Mouse (Mus musculus) hindbrain, postnatal 0 days (tissue): ENCODE measurements around the gene Mcrip1. TPM values are rescaled to one million over a fixed set of nuclear protein-coding genes. Genes with fewer than 3 reads are reported as not detected.

Source experiments
- ATAC-seq: fragments of 200-750 bp; cut with Nextera tagmentation; 2 replicates; pipeline ENCODE4 v1.8.0; 2017; ENCODE audit warnings: mild to moderate bottlenecking, moderate TSS enrichment, moderate library complexity
- DNase-seq: peaks from one replicate; pipeline ENCODE4 v3.0.0-alpha.2; 2015; ENCODE audit warnings: low spot score
- H3K27ac ChIP-seq: fragments of 300-500 bp; sonication (generic); 2 replicates; pipeline ENCODE4 v1.5.1; 2014; ENCODE audit warnings: mild to moderate bottlenecking
- H3K27me3 ChIP-seq: fragments of 300-500 bp; sonication (generic); 2 replicates; pipeline ENCODE4 v1.6.1; 2014; ENCODE audit warnings: low read length, mixed read lengths; ENCODE audit not compliant: insufficient read depth
- H3K36me3 ChIP-seq: fragments of 300-500 bp; sonication (generic); 2 replicates; pipeline ENCODE4 v1.6.1; 2014; ENCODE audit warnings: low read length, mixed read lengths; ENCODE audit not compliant: insufficient read depth
- H3K4me1 ChIP-seq: fragments of 300-500 bp; sonication (generic); 2 replicates; pipeline ENCODE4 v1.6.1; 2014; ENCODE audit warnings: antibody characterized with exemption, low read length, mixed read lengths; ENCODE audit not compliant: insufficient read depth
- H3K4me2 ChIP-seq: fragments of 300-500 bp; sonication (generic); 2 replicates; pipeline ENCODE4 v1.6.1; 2014; ENCODE audit warnings: low read depth, mild to moderate bottlenecking, low read length, moderate library complexity, mixed read lengths
- H3K4me3 ChIP-seq: fragments of 300-500 bp; sonication (generic); 2 replicates; pipeline ENCODE4 v1.5.1; 2014; ENCODE audit warnings: low read length
- H3K9ac ChIP-seq: fragments of 300-500 bp; sonication (generic); replicated peaks from 2 replicates; pipeline ENCODE4 v1.6.1; 2014; ENCODE audit warnings: mild to moderate bottlenecking, low read length, moderate library complexity, mixed read lengths
- H3K9me3 ChIP-seq: fragments of 300-500 bp; sonication (generic); 2 replicates; pipeline ENCODE4 v1.6.1; 2016; ENCODE audit warnings: low read length, mixed read lengths
- CTCF ChIP-seq: IDR thresholded peaks from 2 replicates; pipeline ENCODE4 v1.5.1; 2016; ENCODE audit warnings: antibody characterized with exemption, control low read depth, low read depth
- WGBS: fragments of 180-500 bp; shearing (Covaris S2); extraction: QIAGEN DNeasy Blood & Tissue Kit; methylation state at CpG from one replicate; pipeline ENCODE4 v1.1.7; 2014; 5-methylcytosine and 5-hydroxymethylcytosine counted together
- polyA plus RNA-seq: library from polyadenylated mRNA; unstranded; fragments of >200 nt; fragmentation: Nextera tagmentation; extraction: Ambion mirVana; gene quantifications from 2 replicates; pipeline ENCODE4 v1.2.1, GENCODE M21; 2015
- total RNA-seq: library from RNA; depleted of rRNA; stranded (reverse); fragments of >200 nt; gene quantifications from 2 replicates; pipeline ENCODE4 v1.2.3, GENCODE M21; 2014

Gene Mcrip1
- total and polyA plus RNA-seq, 2 experiments from 2014 or later, result 144 to 257 TPM

DNA sequence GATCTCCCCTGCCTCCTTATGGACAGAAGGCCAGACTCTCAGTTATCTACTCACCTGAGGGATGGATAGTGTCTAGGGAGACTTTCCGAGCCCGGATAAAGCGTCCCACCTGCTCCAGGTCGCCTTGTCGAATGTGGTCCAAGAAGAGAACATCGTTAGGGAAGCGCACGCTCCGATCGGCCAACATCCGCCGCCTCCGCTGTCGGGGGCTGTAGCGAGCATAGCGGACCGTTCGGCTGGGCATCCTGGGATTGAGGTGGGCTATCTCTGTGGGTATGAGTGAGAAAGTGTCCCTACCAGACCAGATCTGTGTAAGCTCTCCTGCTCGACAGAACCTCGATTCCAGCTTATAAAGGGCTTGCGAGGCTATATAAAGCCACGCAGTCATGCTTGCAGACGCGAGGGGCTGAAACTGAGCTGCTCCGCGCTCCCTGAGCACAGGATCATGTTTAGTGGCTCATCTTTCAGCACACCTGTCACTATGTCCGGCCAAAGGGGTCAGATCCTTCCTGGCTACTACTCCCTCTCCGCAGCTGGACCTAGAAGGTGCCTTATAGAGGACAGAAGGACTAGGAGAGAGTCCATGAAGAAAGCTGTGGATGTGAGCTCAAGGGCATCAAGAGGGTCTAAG lies 1.4 kb upstream of the Mcrip1 start, which contains the start of gene Ppp1r27:
Gene Ppp1r27, minus strand, starts transcription at position 323 of the 631 bp plus-strand sequence.
- TF ChIP-seq CTCF, result no peak
- WGBS, result 95% methylated on average over 28 of the region's 28 CpGs
- Histone ChIP-seq H3K4me3 (peak within 1 kb of the TSS; percentile 74), H3K36me3 (no peaks in the 10 kb centered on the region), H3K27ac (peak within 1 kb of the TSS; percentile 84), H3K4me1 (peaks cover 16% of the 10 kb centered on the region), H3K4me2 (peak within 1 kb of the TSS; percentile 86), H3K9me3 (no peaks in the 10 kb centered on the region), H3K27me3 (no peaks in the 10 kb centered on the region), H3K9ac (peak within 1 kb of the TSS; percentile 92)
- DNase-seq (no peak), ATAC-seq (no peak)

DNA sequence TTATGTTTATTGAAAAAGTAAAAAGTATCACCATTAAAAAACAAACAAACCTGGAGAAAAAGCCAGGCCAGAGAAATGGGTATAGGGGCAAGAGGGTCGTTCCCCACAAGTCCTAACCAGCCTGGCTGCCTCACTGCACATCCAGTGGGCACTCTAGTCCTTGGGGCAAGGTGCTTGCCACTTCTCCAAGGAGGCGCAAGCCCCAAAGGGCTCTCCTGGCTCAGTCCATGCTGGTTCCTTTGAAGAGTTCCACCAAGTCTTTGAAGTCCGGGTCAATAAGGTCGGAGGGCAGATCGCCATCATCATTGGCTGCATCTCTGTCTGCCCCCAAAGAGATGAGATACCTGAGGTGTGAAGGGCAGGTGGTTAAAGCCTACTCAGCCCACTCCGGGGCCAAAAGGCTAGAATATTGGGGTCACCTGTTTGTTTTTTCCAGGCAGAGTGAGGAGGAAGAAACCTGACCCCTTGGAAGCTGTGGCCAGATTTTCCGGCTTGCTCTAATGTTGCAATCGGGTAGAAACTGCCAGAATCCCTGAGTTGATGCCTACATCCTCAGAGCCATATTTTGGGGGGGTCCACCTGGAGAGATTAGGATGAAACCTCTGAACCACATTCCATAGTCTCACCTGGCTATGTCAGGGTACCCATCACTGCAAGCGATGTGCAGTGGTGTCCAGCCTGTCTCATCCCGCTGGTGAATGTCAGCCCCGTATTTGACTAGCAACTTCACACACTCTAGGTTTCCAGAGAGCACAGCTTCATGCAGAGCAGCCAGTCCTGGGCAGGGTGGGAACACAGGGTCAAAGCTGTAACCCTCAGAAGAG lies 671 bp upstream of the Mcrip1 start:
- Histone ChIP-seq H3K4me2 (peak overlapping the region; percentile 86), H3K36me3 (no peaks in the 10 kb centered on the region), H3K4me3 (peak overlapping the region; percentile 74), H3K4me1 (peaks cover 16% of the 10 kb centered on the region), H3K9ac (peak overlapping the region; percentile 92), H3K9me3 (no peaks in the 10 kb centered on the region), H3K27me3 (no peaks in the 10 kb centered on the region), H3K27ac (peak overlapping the region; percentile 84)
- WGBS, result 72% methylated on average over 11 of the region's 11 CpGs
- ATAC-seq (peak; percentile 36; the same call in 1 of the 2 replicates), DNase-seq (no peak)
- TF ChIP-seq CTCF, result no peak

DNA sequence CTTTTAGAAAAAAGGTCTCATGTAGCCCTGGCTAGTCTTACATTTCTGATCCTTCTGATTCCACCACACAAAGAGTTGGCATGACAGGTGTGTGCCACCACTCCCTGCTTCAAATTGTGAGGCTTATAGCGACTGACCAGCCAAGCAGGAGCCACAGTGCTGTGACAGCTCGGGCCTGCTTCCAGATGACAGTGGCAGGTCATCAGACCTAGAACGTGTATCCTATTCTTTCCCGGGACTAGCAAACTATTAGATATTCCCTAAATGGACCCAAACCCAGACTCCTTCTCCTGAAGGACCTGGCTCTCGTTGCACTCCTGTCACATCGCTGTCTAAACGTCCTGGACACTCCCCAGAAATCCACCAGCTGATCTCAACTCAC lies 750 bp downstream of the Mcrip1 start:
- Histone ChIP-seq H3K4me3 (peak overlapping the region; percentile 74), H3K27me3 (no peaks in the 10 kb centered on the region), H3K4me1 (peaks cover 16% of the 10 kb centered on the region), H3K36me3 (peaks cover 10% of the 10 kb centered on the region), H3K9me3 (no peaks in the 10 kb centered on the region), H3K27ac (peak overlapping the region; percentile 84), H3K4me2 (peak overlapping the region; percentile 86), H3K9ac (peak overlapping the region; percentile 92)
- no peak for TF ChIP-seq CTCF
- 25% methylated on average over 7 of the region's 7 CpGs for WGBS
- DNase-seq (no peak), ATAC-seq (no peak)

DNA sequence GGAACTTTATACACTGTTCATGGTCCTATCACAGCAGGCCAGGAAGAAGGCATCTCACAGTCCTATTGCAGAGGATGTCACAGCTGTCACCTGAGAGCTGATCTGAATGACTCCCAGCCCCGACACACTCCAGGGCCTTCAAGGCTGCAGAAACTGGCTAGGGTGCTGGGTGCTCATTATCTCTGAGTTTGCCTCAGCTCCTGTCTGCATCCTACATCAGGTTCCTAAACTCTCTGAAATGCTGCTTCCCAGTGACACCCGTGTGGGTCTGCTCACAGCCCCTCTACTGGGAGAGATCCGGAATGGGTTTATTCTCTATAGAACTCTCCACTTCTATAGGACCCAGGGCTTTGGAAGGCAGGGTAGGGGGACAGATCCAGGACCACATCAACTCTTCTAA lies 1.3 kb downstream of the Mcrip1 start:
- peaks cover 16% of the 10 kb centered on the region for H3K4me1 ChIP-seq
- DNase-seq (no peak), ATAC-seq (no peak)
- no peak for TF ChIP-seq CTCF
- H3K4me2 ChIP-seq, result peak overlapping the region; percentile 86
- no peaks in the 10 kb centered on the region for H3K27me3 ChIP-seq
- H3K27ac ChIP-seq, result peak overlapping the region; percentile 84; the same call in 1 of the 2 replicates
- H3K4me3 ChIP-seq, result peak overlapping the region; percentile 74
- H3K36me3 ChIP-seq, result peaks cover 15% of the 10 kb centered on the region
- H3K9ac ChIP-seq, result peak overlapping the region; percentile 92; the same call in 1 of the 2 replicates
- WGBS, result 79% methylated on average over 3 of the region's 3 CpGs
- no peaks in the 10 kb centered on the region for H3K9me3 ChIP-seq

DNA sequence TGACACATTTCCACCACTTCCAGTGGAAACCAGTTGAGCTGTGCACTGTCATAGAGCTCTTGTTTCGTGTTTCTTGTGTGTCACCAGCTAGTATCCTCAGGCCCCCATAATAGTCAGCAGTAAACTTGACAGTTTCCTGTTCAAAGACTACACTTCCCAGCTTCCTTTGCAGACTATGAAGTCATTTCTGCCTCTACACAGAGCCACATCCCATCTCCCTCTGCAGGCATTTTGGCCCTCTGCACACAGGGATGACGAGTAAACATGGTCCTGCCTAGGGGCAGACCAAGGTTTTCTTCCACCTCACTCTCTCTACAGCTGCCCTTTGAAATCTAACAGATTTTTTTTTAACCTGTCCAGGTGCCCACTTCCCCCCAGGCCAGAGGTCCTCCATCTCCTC lies 2.1 kb downstream of the Mcrip1 start:
- no peak for ATAC-seq
- peaks cover 16% of the 10 kb centered on the region for H3K4me1 ChIP-seq
- no peak; the same call in 1 of the 2 replicates for TF ChIP-seq CTCF
- 56% methylated on average over 2 of the region's 2 CpGs for WGBS
- peaks cover 23% of the 10 kb centered on the region for H3K36me3 ChIP-seq
- no peaks in the 10 kb centered on the region for H3K9me3 ChIP-seq
- peak overlapping the region; percentile 86; the same call in 1 of the 2 replicates for H3K4me2 ChIP-seq
- no peak for DNase-seq
- H3K4me3 ChIP-seq, result no peak overlapping the region
- H3K27me3 ChIP-seq, result no peaks in the 10 kb centered on the region
- peak overlapping the region; percentile 3; the same call in 1 of the 2 replicates for H3K9ac ChIP-seq
- no peak overlapping the region for H3K27ac ChIP-seq

DNA sequence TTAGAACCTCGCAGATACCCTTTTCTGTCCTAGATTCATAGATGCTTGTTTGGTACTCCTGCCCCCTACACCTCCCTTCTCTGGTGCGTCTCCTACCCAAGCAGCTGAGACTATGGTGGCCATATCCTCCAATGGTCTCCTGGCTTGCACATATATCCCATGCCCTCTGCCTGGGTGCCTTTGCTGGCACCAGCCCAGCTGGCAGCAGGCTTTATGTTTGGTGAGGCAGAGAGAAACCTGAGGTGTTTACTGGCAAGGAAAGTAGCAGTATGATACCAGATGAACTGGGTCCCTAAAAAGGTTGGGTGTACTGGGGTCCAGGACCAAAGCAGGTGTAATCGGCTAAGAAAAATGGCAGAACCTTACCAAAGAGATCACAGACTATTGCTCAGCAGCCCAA lies 3.6 kb downstream of the Mcrip1 start:
- H3K4me1 ChIP-seq, result peaks cover 16% of the 10 kb centered on the region
- no peak overlapping the region for H3K4me3 ChIP-seq
- H3K27ac ChIP-seq, result no peak overlapping the region
- H3K27me3 ChIP-seq, result no peaks in the 10 kb centered on the region
- no peak for TF ChIP-seq CTCF
- DNase-seq (no peak), ATAC-seq (no peak)
- 92% methylated on average over 3 of the region's 3 CpGs for WGBS
- no peak overlapping the region for H3K9ac ChIP-seq
- peaks cover 25% of the 10 kb centered on the region for H3K36me3 ChIP-seq
- no peak overlapping the region for H3K4me2 ChIP-seq
- H3K9me3 ChIP-seq, result no peaks in the 10 kb centered on the region
